Mouse (Mus musculus) frontal cortex, postnatal 14 days (tissue): ENCODE measurements around the gene Ddr1.

ENCODE experiments used
- DNase-seq, 2 experiments: peaks; one replicate each; pipeline ENCODE4 v3.0.0; 2022; ENCODE audit warnings: low spot score in 2 of 2

Ddr1 gene

DNA sequence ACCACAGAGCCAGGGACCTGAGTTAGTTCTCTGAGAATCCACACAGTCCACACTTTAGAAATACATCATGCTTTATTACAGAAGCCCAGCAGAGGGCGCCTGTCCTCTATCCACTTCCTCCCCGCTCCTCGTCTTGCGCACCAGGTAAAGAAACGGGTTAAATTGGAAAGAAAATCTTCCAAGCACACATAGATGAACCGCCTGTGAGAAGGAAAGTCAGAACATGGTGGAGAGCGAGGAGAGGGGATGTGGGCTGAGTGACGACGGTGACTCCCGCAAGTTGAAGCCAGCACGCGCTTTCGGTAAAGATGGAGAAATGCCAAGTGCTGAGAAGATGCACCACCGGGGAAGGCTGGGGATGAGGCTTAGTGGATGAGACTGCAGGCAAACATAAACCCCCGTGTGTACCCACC lies 68.7 kb downstream of the Ddr1 start:
- DNase-seq = peak; percentile 66 to 72

DNA sequence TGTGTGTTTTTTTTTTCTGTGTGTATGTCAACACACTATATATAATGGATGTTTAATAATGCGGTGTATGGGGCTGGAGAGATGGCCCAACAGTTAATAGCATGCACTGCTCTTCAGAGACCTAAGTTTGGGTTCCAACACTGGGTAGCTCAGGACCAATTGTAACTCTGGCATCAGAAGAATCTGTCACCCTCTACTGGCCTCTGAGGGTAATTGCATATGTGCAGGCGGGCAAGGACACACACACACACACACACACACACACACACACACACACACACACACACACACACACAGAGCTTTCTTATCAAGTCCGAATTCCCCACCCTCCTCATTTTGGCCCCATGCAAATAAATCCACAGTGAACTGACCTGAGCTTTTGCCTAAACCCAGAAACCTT lies 69.2 kb downstream of the Ddr1 start:
- no peak for DNase-seq

DNA sequence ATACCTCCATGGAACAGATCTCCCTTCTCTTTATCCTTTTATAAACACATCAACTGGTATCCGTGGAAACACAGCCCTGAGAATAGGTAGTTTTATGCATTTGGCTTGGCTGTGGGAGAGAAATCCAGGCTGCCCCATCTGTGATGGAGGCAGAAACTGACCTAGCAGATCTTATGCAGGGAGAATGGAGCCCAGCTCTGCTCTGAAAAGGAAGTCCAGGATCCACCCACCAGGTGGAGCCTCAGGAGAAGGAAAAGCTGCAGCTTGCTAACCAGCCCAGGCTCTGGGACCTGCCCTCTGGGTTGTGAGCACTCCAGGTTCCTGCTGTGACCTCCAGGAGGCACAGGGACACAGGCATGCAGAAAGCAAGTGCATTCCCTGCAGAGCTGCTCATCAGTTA lies 70.4 kb downstream of the Ddr1 start:
- peak; percentile 53 to 62 for DNase-seq
